Mouse (Mus musculus) kidney, embryonic 16.5 days (tissue): ENCODE measurements around the gene Myo1a. TPM values are rescaled to one million over a fixed set of nuclear protein-coding genes. Genes with fewer than 3 reads are reported as not detected.

Experiments used
- ATAC-seq: fragments of 200-750 bp; cut with Nextera tagmentation; 2 replicates; pipeline ENCODE4 v1.8.0; 2017; ENCODE audit warnings: moderate TSS enrichment; ENCODE audit not compliant: low FRiP score, low TSS enrichment
- H3K27ac ChIP-seq: fragments of 300-500 bp; sonication (generic); 2 replicates; pipeline ENCODE4 v1.5.1; 2014; ENCODE audit warnings: low read length
- H3K27me3 ChIP-seq: fragments of 300-500 bp; sonication (generic); 2 replicates; pipeline ENCODE4 v1.6.1; 2014; ENCODE audit warnings: low read length, control low read depth, mixed read lengths; ENCODE audit not compliant: insufficient read depth
- H3K36me3 ChIP-seq: fragments of 300-500 bp; sonication (generic); 2 replicates; pipeline ENCODE4 v1.6.1; 2014; ENCODE audit warnings: low read length, control low read depth, mixed read lengths; ENCODE audit not compliant: insufficient read depth
- H3K4me1 ChIP-seq: fragments of 300-500 bp; sonication (generic); 2 replicates; pipeline ENCODE4 v1.6.1; 2014; ENCODE audit warnings: low read length, control low read depth, mixed read lengths; ENCODE audit not compliant: insufficient read depth
- H3K4me2 ChIP-seq: fragments of 300-500 bp; sonication (generic); replicated peaks from 2 replicates; pipeline ENCODE4 v1.6.1; 2014; ENCODE audit warnings: low read depth, low read length
- H3K4me3 ChIP-seq: fragments of 300-500 bp; sonication (generic); 2 replicates; pipeline ENCODE4 v1.5.1; 2014; ENCODE audit warnings: mild to moderate bottlenecking, low read length
- H3K9ac ChIP-seq: fragments of 300-500 bp; sonication (generic); replicated peaks from 2 replicates; pipeline ENCODE4 v1.6.1; 2014; ENCODE audit warnings: low read length
- H3K9me3 ChIP-seq: fragments of 300-500 bp; sonication (generic); 2 replicates; pipeline ENCODE4 v1.6.1; 2016; ENCODE audit warnings: low read length, control low read depth
- WGBS: fragments of 180-500 bp; shearing (Covaris S2); extraction: QIAGEN DNeasy Blood & Tissue Kit; methylation state at CpG from one replicate; pipeline ENCODE4 v1.1.7; 2014; 5-methylcytosine and 5-hydroxymethylcytosine counted together
- polyA plus RNA-seq: library from polyadenylated mRNA; unstranded; fragments of >200 nt; fragmentation: Nextera tagmentation; extraction: Ambion mirVana; gene quantifications from 2 replicates; pipeline ENCODE4 v1.2.1, GENCODE M21; 2015

Myo1a gene
- polyA plus RNA-seq, 1 experiment from 2014 or later = 0.31 TPM

DNA sequence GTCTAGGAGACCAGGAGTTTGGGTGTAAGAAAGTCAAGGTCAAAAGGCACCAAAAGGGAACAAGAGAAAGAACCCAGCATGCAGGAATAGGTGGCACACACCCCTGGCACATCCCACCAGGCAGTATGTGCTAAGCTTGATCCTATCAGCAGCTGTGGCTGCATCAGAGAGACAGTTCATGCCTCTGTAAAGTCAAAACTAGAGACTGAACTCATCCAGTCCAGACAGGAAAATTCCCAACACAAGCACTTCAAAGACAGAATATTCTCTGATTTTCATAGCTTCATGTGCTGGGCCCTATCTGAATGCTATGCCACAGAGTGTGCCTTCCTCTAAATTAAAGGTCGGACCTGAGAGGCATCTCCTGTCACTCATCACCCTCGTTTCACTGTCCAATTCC lies 32.6 kb downstream of the Myo1a start:
- Histone ChIP-seq H3K4me1 (peaks cover 14% of the 10 kb centered on the region), H3K27me3 (no peaks in the 10 kb centered on the region), H3K4me3 (no peak overlapping the region), H3K9ac (no peak overlapping the region), H3K9me3 (no peaks in the 10 kb centered on the region), H3K36me3 (peaks cover 12% of the 10 kb centered on the region), H3K27ac (no peak overlapping the region), H3K4me2 (no peak overlapping the region)
- ATAC-seq = no peak
- WGBS = 21% methylated on average over 2 of the region's 2 CpGs

DNA sequence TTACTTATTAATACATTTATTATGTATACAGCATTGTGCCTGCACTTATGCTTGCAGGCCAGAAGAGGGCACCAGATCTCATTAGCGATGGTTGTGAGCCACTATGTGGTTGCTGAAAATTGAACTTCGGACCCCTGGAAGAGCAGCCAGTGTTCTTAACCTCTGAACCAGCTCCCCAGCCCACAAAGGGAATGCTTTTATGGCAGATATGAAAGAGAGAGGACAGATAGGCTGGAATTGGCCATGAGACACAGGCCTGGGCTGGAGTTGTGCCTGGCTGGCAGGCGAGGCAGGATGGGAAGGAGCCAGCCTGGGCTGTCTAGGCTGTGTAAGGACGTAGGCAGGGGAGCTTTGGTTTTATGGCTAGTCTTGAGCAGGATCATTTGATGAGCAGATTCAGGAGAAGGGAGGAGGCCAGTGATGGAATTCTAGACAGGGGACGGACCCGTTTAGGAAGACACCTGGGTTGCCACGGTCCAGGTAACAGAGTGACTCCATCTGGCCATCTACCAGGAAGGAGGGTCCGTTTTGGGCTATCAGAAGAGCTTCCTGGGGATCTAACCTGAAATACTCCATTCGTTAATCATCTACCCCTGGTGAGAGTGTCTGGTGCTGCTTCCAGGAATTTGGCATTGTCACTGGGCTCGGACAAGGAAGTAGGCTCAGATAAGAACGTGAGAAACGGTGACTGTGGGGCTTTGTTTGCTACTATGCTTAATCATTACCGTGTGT lies 33.3 kb downstream of the Myo1a start:
- no peak overlapping the region for H3K4me3 ChIP-seq
- H3K27me3 ChIP-seq = no peaks in the 10 kb centered on the region
- H3K27ac ChIP-seq = peak overlapping the region; percentile 91
- H3K4me2 ChIP-seq = peak overlapping the region; percentile 81
- H3K9me3 ChIP-seq = no peaks in the 10 kb centered on the region
- peak; percentile 21 for ATAC-seq
- 35% methylated on average over 13 of the region's 13 CpGs for WGBS
- peaks cover 14% of the 10 kb centered on the region for H3K4me1 ChIP-seq
- H3K36me3 ChIP-seq = peaks cover 20% of the 10 kb centered on the region
- H3K9ac ChIP-seq = peak overlapping the region; percentile 5; the same call in 1 of the 2 replicates

DNA sequence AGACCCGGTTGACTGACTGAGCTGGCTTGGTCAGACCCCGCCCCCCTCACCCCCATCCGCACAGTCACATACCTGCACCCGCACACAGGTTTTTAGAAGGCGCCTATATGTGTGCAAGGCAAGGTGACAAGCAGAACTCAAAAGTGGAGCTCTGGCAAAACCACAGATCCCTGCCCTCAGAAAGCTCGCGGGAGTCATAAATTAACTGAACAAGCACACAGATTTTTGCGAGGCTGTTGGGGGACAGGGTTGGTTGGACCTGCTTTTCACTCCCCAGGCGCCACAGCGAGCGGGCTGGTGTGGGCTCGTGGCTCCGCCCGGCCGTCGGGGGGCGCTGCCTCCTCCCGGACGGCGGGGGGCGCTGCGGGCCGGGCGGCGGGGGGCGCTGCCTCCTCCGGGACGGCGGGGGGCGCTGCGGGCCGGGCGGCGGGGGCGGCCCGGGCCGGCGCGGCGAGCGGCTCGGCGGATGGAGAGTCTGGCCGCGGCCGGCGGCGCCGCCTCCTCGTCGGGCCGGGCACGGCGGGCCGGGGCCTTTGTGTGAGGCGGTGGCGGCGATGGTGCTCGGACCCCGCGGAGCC lies 34.2 kb downstream of the Myo1a start, which contains the start of gene Zbtb39:
Zbtb39 (plus strand) TSS at position 456 of the 578 bp plus-strand sequence.
- Histone ChIP-seq H3K27me3 (no peaks in the 10 kb centered on the region), H3K4me1 (peaks cover 14% of the 10 kb centered on the region), H3K36me3 (peaks cover 28% of the 10 kb centered on the region), H3K9me3 (no peaks in the 10 kb centered on the region), H3K9ac (peak within 1 kb of the TSS; percentile 97), H3K4me3 (peak within 1 kb of the TSS; percentile 88), H3K4me2 (peak within 1 kb of the TSS; percentile 81), H3K27ac (peak within 1 kb of the TSS; percentile 91)
- peak; percentile 81 for ATAC-seq
- WGBS = under 1% methylated on average over 33 of the region's 61 CpGs

DNA sequence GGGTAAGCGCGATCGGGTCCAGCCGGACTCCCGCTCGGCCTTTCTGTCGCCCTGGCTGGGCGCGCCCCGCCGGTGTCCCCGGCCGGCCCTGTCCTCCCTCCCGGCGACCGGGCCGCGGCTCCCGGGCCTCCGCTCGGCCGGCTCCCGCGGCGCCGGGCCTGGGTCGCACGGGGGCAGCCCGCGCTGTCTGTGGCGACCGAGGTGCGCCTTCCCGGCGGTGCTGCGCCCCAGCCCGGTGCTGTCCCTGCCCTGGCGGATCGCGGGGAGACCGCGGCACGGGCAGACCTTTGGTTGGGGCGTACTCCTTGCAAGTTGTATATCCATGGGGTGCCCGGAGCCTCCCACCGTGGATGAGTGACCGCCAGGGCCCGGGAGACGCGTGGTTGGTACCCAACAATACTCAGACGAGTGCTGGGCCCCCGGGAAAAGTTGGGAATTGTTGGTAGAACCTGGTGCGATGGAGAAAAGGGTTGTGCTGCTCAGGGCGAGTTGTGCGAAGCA lies 34.7 kb downstream of the Myo1a start:
- peak overlapping the region; percentile 81 for H3K4me2 ChIP-seq
- H3K27ac ChIP-seq = peak overlapping the region; percentile 91
- H3K27me3 ChIP-seq = no peaks in the 10 kb centered on the region
- WGBS = under 1% methylated on average over 47 of the region's 55 CpGs
- peaks cover 33% of the 10 kb centered on the region for H3K36me3 ChIP-seq
- H3K9me3 ChIP-seq = no peaks in the 10 kb centered on the region
- H3K9ac ChIP-seq = peak overlapping the region; percentile 97
- peak; percentile 60 for ATAC-seq
- H3K4me1 ChIP-seq = peaks cover 14% of the 10 kb centered on the region
- H3K4me3 ChIP-seq = peak overlapping the region; percentile 88

DNA sequence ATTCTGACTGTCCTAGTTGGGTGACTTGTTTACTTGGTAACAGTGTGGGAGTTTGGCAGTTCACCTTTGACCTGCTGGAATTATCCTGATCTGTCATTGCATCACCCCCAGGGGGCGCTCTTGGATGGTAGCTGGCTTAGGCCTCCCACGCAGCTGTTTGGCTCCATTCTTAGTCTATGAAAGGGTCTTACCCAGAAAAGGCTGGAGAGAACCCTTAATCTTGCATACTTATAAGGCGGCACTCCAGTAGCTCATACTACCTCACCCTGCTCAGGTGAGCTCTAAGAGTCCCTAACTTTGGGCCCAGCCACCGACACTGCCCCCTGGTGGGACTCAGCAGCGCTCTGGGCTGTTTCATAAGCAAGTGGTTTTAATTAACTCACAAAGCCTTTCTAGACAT lies 39.7 kb downstream of the Myo1a start:
- Histone ChIP-seq H3K4me3 (no peak overlapping the region), H3K27me3 (no peaks in the 10 kb centered on the region), H3K36me3 (peaks cover 57% of the 10 kb centered on the region), H3K9me3 (no peaks in the 10 kb centered on the region), H3K27ac (no peak overlapping the region), H3K4me1 (peaks cover 34% of the 10 kb centered on the region), H3K9ac (no peak overlapping the region), H3K4me2 (no peak overlapping the region)
- WGBS = 65% methylated on average over 5 of the region's 5 CpGs
- no peak for ATAC-seq

DNA sequence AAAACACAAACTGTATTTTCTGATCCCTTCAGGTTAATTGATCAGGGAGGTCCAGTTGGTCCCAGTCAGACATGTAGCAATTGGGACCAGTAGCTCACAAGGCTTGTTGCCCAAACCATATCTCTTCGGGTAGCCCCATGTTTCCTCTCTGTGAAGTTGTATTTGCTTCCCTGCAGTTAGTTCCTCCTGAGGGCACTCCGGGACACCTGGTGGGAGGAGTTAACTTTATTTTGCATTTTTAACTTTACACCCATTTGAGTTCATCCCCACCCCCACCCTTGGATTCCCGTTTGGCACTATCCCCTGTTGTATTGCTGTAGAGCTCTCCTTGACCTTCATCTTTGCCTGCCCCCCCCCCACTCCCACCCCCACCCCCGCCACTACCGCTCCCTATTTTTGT lies 40.9 kb downstream of the Myo1a start:
- Histone ChIP-seq H3K27me3 (no peaks in the 10 kb centered on the region), H3K36me3 (peaks cover 57% of the 10 kb centered on the region), H3K4me2 (no peak overlapping the region), H3K9ac (no peak overlapping the region), H3K4me3 (no peak overlapping the region), H3K4me1 (peaks cover 34% of the 10 kb centered on the region), H3K27ac (no peak overlapping the region), H3K9me3 (no peaks in the 10 kb centered on the region)
- no peak for ATAC-seq
- 66% methylated on average over 5 of the region's 5 CpGs for WGBS

DNA sequence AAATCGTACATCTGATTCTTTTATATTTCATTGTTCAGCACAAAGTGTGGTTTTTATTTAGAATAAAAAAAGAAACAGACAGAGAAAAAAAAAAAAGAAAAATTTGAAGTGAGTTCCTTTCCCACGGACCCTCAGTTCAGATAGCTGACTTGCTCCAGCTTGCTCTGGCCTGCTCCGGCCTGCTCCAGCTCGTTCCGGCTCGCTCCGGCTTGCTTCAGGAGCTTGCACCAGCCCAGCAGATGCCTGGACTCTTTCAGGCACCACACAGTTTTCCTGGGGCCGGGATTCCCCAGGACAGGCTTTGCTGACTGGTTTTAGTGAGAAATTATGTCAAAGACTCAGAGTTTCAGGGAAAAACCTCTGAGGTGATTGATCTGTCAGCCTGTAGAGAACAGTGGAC lies 42.3 kb downstream of the Myo1a start:
- H3K4me3 ChIP-seq = no peak overlapping the region
- no peaks in the 10 kb centered on the region for H3K9me3 ChIP-seq
- H3K4me2 ChIP-seq = no peak overlapping the region
- no peak for ATAC-seq
- H3K9ac ChIP-seq = 0 out of 2 replicates have a peak overlapping the region, but pooled peaks have one; percentile 30
- H3K36me3 ChIP-seq = peaks cover 48% of the 10 kb centered on the region
- WGBS = 81% methylated on average over 8 of the region's 8 CpGs
- no peaks in the 10 kb centered on the region for H3K27me3 ChIP-seq
- peak overlapping the region; percentile 72 for H3K27ac ChIP-seq
- H3K4me1 ChIP-seq = peaks cover 39% of the 10 kb centered on the region

DNA sequence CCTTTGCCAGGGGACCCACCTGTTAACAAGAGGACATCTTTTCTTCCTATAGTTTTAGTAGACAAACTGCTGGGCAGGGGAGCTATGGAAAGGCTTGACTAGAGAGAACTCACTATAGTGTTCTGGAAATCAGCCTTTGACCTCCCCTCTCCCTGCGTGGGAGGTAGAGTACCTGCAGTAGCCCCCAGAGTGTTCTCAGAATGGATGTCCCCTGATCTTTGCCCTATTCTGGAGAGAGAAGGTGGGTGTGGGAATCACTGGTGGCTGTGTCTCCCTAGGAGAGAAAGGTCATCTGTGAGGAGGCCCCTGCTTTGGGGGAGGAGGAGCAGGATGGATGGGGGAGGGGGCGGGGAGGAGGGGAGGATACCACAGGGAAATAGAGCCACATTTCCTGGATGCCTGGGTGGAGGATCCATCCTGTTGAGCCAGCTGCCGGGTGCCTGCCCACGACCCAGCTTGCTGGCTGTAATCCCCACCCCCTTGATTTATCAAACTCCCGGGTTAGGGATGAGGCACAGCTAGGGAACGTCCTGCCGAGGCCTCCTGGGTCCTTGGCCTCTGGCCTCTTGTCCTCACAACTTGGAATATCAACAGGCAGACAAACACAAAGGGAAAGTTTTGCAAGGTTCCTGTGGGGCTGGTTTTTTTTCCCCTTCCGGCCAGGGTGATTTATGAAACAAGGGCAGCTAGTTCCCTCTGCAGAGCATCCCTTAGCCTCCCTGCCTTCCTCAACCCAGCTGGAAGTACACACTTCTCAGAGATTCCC lies 44.1 kb downstream of the Myo1a start:
- 4% methylated on average over 8 of the region's 8 CpGs for WGBS
- Histone ChIP-seq H3K27me3 (no peaks in the 10 kb centered on the region), H3K36me3 (peaks cover 30% of the 10 kb centered on the region), H3K9ac (no peak overlapping the region; the same call in 1 of the 2 replicates), H3K9me3 (no peaks in the 10 kb centered on the region), H3K4me1 (peaks cover 39% of the 10 kb centered on the region), H3K4me2 (peak overlapping the region; percentile 40), H3K4me3 (peak overlapping the region; percentile 35), H3K27ac (peak overlapping the region; percentile 81)
- ATAC-seq = peak; percentile 81

DNA sequence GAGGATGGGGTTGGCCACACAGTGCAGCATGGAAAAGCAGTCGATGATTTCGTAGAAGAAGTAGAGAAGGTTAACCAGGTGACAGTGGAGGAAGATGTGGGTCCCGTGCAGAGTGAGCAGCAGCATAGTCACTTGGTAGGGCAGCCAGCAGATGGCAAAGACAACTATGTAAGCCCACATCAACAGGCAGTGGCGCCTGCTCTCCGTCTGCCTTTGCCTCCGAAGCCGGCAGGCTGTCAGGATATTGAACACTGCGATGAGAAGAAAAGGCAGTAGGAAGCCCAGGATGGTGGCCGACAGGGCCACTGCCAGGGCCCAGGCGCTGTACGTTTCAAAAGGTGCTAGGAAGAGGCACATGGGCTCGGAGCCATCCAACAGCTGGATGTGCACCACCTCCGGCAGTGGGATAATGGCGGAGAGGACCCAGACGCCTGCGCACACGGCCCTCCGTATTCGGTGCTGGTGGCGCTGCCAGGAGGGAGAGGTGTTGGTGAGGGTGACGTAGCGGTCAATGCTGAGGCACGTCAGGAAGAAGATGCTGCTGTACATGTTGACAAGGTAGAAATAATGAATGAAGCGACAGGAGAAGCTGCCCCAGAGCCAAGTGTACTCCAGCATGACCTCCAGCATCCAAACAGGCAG lies 45.3 kb downstream of the Myo1a start:
- 54% methylated on average over 24 of the region's 24 CpGs for WGBS
- H3K27me3 ChIP-seq = no peaks in the 10 kb centered on the region
- H3K9ac ChIP-seq = peak overlapping the region; percentile 12
- peaks cover 19% of the 10 kb centered on the region for H3K36me3 ChIP-seq
- H3K27ac ChIP-seq = peak overlapping the region; percentile 81
- H3K9me3 ChIP-seq = no peaks in the 10 kb centered on the region
- H3K4me2 ChIP-seq = peak overlapping the region; percentile 40
- peak overlapping the region; percentile 35 for H3K4me3 ChIP-seq
- H3K4me1 ChIP-seq = peaks cover 46% of the 10 kb centered on the region
- no peak for ATAC-seq
